Mouse (Mus musculus): Measurements from ENCODE around the gene Prrx2. TPM values are rescaled to one million over a fixed set of nuclear protein-coding genes. Genes with fewer than 3 reads are reported as not detected.

Prrx2 gene
- polyA plus RNA-seq, 1 experiment from 2014 or later, result 140 TPM

DNA sequence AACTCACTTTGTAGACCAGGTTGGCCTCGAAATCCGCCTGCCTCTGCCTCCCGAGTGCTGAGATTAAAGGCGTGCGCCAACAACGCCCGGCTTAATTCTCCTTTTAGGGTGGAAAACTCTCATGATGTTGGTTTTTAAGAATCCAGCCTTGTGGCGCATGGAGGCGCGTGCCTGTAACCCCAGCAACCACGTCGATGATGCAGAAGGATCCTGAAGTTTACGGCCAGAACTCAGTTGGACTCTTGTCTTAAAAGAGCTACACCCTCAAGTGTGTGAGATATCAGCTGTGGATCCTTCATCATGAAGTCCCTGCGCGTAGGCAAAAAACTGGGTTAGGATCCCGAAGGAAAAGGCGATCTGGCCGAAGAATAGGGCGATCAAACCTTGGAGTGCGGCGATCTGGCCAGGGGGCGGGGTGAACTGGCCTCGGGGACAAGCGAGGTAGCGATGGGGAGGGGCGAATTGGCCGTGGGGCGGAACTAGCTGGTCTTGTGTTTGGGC lies 27.6 kb upstream of the Prrx2 start:
- Histone ChIP-seq H3K4me1 (peaks cover 34% of the 10 kb centered on the region), H3K27me3 (ENCODE audit: low read depth, poor library complexity, severe bottlenecking) (peaks cover 17% of the 10 kb centered on the region), H3K36me3 (peaks cover 26% of the 10 kb centered on the region), H3K4me3 (peak overlapping the region; percentile 77), H3K27ac (peak overlapping the region; percentile 95), H3K9me3 (replicated peaks) (no peaks in the 10 kb centered on the region)
- 11% methylated on average over 28 of the region's 28 CpGs for WGBS
- DNase-seq (ENCODE audit: low spot score), result no peak

- H3K27ac ChIP-seq, result peak within 1 kb of the TSS; percentile 95
- DNase-seq (ENCODE audit: low spot score), result peak; percentile 99
- no peaks in the 10 kb centered on the region for H3K9me3 ChIP-seq (replicated peaks)
- peak within 1 kb of the TSS; percentile 77 for H3K4me3 ChIP-seq
- H3K4me1 ChIP-seq, result peaks cover 34% of the 10 kb centered on the region
- peaks cover 12% of the 10 kb centered on the region for H3K27me3 ChIP-seq (ENCODE audit: low read depth, poor library complexity, severe bottlenecking)
- peaks cover 32% of the 10 kb centered on the region for H3K36me3 ChIP-seq
- 1% methylated on average over 44 of the region's 44 CpGs for WGBS
Observed at GRCm38 (mm10) chr2:30807648-30808295, 27.0 kb upstream of the Prrx2 start, which contains the start of gene Ntmt1. Gene Ntmt1, plus strand, starts transcription at chr2:30807826.

GRCm38 (mm10) chr2:30808296-30808655 lies 26.5 kb upstream of the Prrx2 start:
- Histone ChIP-seq H3K4me3 (peak overlapping the region; percentile 77), H3K27ac (peak overlapping the region; percentile 95), H3K9me3 (replicated peaks) (no peaks in the 10 kb centered on the region), H3K4me1 (peaks cover 34% of the 10 kb centered on the region), H3K36me3 (peaks cover 37% of the 10 kb centered on the region), H3K27me3 (ENCODE audit: low read depth, poor library complexity, severe bottlenecking) (peaks cover 7% of the 10 kb centered on the region)
- no peak for DNase-seq (ENCODE audit: low spot score)
- WGBS, result 10% methylated on average over 10 of the region's 10 CpGs

DNA sequence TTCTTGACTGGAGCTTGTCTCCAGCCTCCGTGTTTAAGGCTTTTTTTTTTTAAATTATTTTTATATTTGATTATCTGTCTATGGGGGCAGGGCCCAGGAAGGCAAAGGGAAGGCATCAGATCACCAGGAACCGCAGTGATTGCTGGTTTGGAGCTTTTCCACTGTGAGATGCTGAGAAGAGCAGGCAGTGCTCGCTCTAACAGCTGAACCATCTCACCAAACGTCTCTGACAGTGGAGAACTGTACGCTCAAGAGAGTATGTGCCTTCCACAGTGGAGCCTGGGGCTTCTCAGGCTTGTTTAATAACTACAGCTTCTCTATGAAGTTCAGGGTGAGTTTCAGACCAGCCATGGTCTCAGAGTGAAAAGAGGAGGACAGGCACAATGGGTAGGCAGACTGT lies 25.3 kb upstream of the Prrx2 start:
- Histone ChIP-seq H3K27me3 (ENCODE audit: low read depth, poor library complexity, severe bottlenecking) (no peaks in the 10 kb centered on the region), H3K4me1 (peaks cover 34% of the 10 kb centered on the region), H3K9me3 (replicated peaks) (no peaks in the 10 kb centered on the region), H3K36me3 (peaks cover 50% of the 10 kb centered on the region), H3K27ac (no peak overlapping the region), H3K4me3 (peak overlapping the region; percentile 24)
- 92% methylated on average over 5 of the region's 5 CpGs for WGBS
- no peak for DNase-seq (ENCODE audit: low spot score)

GRCm38 (mm10) chr2:30810573-30810972 lies 24.2 kb upstream of the Prrx2 start:
- no peaks in the 10 kb centered on the region for H3K27me3 ChIP-seq (ENCODE audit: low read depth, poor library complexity, severe bottlenecking)
- H3K4me1 ChIP-seq, result peaks cover 34% of the 10 kb centered on the region
- WGBS, result 82% methylated on average over 7 of the region's 7 CpGs
- H3K36me3 ChIP-seq, result peaks cover 60% of the 10 kb centered on the region
- no peaks in the 10 kb centered on the region for H3K9me3 ChIP-seq (replicated peaks)
- H3K27ac ChIP-seq, result no peak overlapping the region
- no peak overlapping the region for H3K4me3 ChIP-seq
- DNase-seq (ENCODE audit: low spot score), result no peak

- no peak for DNase-seq (ENCODE audit: low spot score)
Observed at GRCm38 (mm10) chr2:30816383-30816782, 18.4 kb upstream of the Prrx2 start.

GRCm38 (mm10) chr2:30819873-30820272 lies 14.9 kb upstream of the Prrx2 start:
- no peak for DNase-seq (ENCODE audit: low spot score)
- Histone ChIP-seq H3K9me3 (replicated peaks) (0 out of 2 replicates have a peak, but pooled peaks cover 3% of the 10 kb centered on the region), H3K27me3 (ENCODE audit: low read depth, poor library complexity, severe bottlenecking) (no peaks in the 10 kb centered on the region), H3K36me3 (peaks cover 98% of the 10 kb centered on the region), H3K4me1 (peaks cover 61% of the 10 kb centered on the region), H3K4me3 (no peak overlapping the region), H3K27ac (no peak overlapping the region)
- 94% methylated on average over 5 of the region's 5 CpGs for WGBS

More at GRCm38 (mm10) chr2:30816383-30816782, 18.4 kb upstream of the Prrx2 start:
- peaks cover 33% of the 10 kb centered on the region for H3K4me1 ChIP-seq
- H3K27me3 ChIP-seq (ENCODE audit: low read depth, poor library complexity, severe bottlenecking), result no peaks in the 10 kb centered on the region
- 91% methylated on average over 1 of the region's 1 CpGs for WGBS
- no peak overlapping the region for H3K4me3 ChIP-seq
- H3K27ac ChIP-seq, result no peak overlapping the region
- H3K36me3 ChIP-seq, result peaks cover 98% of the 10 kb centered on the region
- H3K9me3 ChIP-seq (replicated peaks), result 0 out of 2 replicates have a peak, but pooled peaks cover 3% of the 10 kb centered on the region

GRCm38 (mm10) chr2:30821073-30821472 lies 13.7 kb upstream of the Prrx2 start:
- Histone ChIP-seq H3K27ac (no peak overlapping the region), H3K27me3 (ENCODE audit: low read depth, poor library complexity, severe bottlenecking) (no peaks in the 10 kb centered on the region), H3K9me3 (replicated peaks) (0 out of 2 replicates have a peak, but pooled peaks cover 3% of the 10 kb centered on the region), H3K36me3 (peaks cover 98% of the 10 kb centered on the region), H3K4me1 (peaks cover 60% of the 10 kb centered on the region), H3K4me3 (no peak overlapping the region)
- DNase-seq (ENCODE audit: low spot score), result no peak
- WGBS, result 93% methylated on average over 3 of the region's 3 CpGs

DNA sequence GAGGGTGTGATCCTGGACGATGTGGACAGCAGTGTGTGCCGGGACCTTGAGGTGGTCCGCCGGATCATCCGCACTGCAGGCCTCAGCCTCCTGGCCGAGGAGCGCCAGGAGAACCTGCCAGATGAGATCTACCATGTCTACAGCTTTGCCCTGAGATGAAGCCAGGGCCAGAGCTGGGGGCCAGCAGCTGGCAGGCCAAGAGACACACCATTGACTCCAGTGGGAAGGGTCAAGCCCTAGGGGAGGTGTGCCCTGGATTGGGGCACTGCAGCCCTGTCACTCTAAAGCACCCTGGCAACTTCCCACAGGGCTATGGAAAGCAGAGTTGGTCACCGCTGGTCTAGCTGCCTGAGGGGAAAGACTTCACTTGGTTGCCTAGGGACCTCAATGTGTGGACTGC lies 12.3 kb upstream of the Prrx2 start:
- Histone ChIP-seq H3K9me3 (replicated peaks) (0 out of 2 replicates have a peak, but pooled peaks cover 3% of the 10 kb centered on the region), H3K4me1 (peaks cover 65% of the 10 kb centered on the region), H3K36me3 (peaks cover 95% of the 10 kb centered on the region), H3K4me3 (0 out of 2 replicates have a peak overlapping the region, but pooled peaks have one; percentile 1), H3K27me3 (ENCODE audit: low read depth, poor library complexity, severe bottlenecking) (no peaks in the 10 kb centered on the region), H3K27ac (no peak overlapping the region)
- DNase-seq (ENCODE audit: low spot score), result no peak
- WGBS, result 91% methylated on average over 8 of the region's 8 CpGs

- Histone ChIP-seq H3K4me3 (0 out of 2 replicates have a peak overlapping the region, but pooled peaks have one; percentile 3), H3K27ac (peak overlapping the region; percentile 26), H3K27me3 (ENCODE audit: low read depth, poor library complexity, severe bottlenecking) (no peaks in the 10 kb centered on the region), H3K36me3 (peaks cover 84% of the 10 kb centered on the region), H3K9me3 (replicated peaks) (0 out of 2 replicates have a peak, but pooled peaks cover 3% of the 10 kb centered on the region), H3K4me1 (peaks cover 61% of the 10 kb centered on the region)
- WGBS, result 78% methylated on average over 13 of the region's 13 CpGs
- no peak for DNase-seq (ENCODE audit: low spot score)
Observed at GRCm38 (mm10) chr2:30823385-30824153, 11.2 kb upstream of the Prrx2 start.

DNA sequence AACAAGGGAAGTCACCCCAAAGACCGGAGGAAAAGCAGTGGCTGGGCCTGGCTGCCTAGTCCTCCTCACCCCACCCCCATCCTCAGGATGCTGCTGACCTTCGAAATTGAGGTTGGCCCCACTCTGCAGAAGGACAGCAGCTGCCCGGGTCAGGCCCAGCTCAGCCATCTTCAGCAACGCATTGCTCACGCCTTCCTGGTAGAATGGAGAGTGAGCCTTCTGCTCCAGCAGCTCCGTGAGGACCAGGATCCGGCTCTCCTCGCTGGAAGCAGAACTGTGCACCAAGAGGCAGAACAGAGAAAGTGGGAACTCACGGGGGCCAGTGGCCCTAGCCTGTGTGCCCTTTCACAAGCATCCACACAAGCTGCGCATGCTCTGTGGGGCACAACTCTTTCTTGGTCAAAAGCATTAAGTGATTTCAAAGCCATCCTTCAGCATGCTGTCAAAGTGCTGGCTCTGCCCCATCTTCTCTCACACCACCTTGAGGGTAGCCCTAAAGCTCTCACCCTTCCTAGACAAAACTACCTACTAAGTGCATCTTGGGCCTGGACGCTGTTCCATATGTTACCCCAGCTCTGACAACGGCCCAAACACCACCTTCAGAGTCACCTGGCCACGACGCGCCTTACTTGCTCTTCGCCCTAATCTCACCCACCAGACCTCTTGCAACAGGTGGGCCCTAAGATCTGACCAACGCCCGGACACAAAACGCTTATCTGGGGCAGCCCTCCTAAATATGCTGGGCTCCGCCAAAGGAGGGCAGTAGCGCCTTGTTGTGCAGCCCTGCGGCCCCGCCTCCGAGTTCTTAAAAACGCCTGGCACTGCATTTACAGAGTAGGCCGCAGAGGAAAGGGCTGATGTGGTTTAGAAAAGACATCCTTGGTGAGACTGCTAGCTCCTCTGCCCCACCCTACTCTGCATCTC lies 7.7 kb upstream of the Prrx2 start:
- peak; percentile 56 for DNase-seq (ENCODE audit: low spot score)
- peaks cover 48% of the 10 kb centered on the region for H3K36me3 ChIP-seq

DNA sequence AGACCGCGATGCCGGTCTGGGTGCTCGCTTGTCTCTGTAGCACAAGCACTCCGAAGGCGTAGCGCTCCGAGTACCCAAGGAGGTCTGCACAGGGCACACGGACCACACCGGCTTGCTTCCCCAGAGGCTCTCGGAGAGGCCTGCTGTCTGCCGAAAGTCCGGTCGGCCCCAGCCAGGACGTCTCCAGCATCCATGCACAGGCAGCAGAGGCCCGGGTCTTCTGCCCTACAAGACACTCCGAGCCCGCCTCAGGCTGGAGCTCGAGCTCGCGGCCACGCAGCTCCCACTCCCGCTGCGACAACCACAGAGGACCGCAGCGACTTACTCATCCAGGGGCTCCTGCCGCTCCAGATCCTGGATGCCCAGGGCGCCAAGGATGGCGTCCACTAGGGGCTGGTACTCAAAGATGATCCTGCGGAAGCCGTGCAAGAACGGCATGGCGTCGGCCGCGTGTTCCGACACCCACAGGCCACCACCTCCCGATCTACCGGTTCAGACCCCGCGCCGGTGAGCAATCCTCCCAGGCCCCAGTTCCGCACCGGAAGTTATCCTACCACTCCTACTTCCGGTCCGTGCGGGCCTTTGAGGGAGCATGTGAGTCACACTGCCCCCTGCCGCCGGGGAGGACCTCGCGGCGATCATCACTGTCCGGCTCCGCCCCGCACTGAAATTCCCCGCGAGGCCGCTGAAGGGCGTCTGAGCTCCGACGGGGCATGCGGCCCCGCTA lies 6.9 kb upstream of the Prrx2 start:
- WGBS, result under 1% methylated on average over 63 of the region's 63 CpGs
- H3K27me3 ChIP-seq (ENCODE audit: low read depth, poor library complexity, severe bottlenecking), result no peaks in the 10 kb centered on the region
- peaks cover 70% of the 10 kb centered on the region for H3K4me1 ChIP-seq
- peaks cover 40% of the 10 kb centered on the region for H3K36me3 ChIP-seq
- peak overlapping the region; percentile 85 for H3K27ac ChIP-seq
- peak overlapping the region; percentile 82 for H3K4me3 ChIP-seq
- H3K9me3 ChIP-seq (replicated peaks), result no peaks in the 10 kb centered on the region
- peak; percentile 100 for DNase-seq (ENCODE audit: low spot score)

More for the DNA sequence above, 7.7 kb upstream of the Prrx2 start:
- no peaks in the 10 kb centered on the region for H3K27me3 ChIP-seq (ENCODE audit: low read depth, poor library complexity, severe bottlenecking)
- peak overlapping the region; percentile 82 for H3K4me3 ChIP-seq
- WGBS, result 36% methylated on average over 26 of the region's 26 CpGs
- H3K27ac ChIP-seq, result peak overlapping the region; percentile 85
- H3K9me3 ChIP-seq (replicated peaks), result no peaks in the 10 kb centered on the region
- peaks cover 73% of the 10 kb centered on the region for H3K4me1 ChIP-seq

Measured in limb, embryonic 10.5 days (tissue).